Mouse (Mus musculus) stomach, postnatal 0 days (tissue): ENCODE measurements around the gene Iqschfp. TPM values are rescaled to one million over a fixed set of nuclear protein-coding genes. Genes with fewer than 3 reads are reported as not detected.

Experiments
- ATAC-seq: fragments of 200-750 bp; cut with Nextera tagmentation; 2 replicates; pipeline ENCODE4 v1.8.0; 2017; ENCODE audit not compliant: low FRiP score, low TSS enrichment
- DNase-seq: peaks from one replicate; pipeline ENCODE4 v3.0.0-alpha.2; 2016; ENCODE audit warnings: low spot score
- H3K27ac ChIP-seq: fragments of 300-500 bp; sonication (generic); replicated peaks from 2 replicates; pipeline ENCODE4 v1.5.1; 2014; ENCODE audit warnings: mild to moderate bottlenecking, control low read depth
- H3K27me3 ChIP-seq: fragments of 300-500 bp; sonication (generic); 2 replicates; pipeline ENCODE4 v1.6.1; 2014; ENCODE audit warnings: low read length; ENCODE audit not compliant: control insufficient read depth, insufficient read depth
- H3K36me3 ChIP-seq: fragments of 300-500 bp; sonication (generic); 2 replicates; pipeline ENCODE4 v1.6.1; 2014; ENCODE audit warnings: low read length, mixed read lengths; ENCODE audit not compliant: control insufficient read depth, insufficient read depth
- H3K4me1 ChIP-seq: fragments of 300-500 bp; sonication (generic); replicated peaks from 2 replicates; pipeline ENCODE4 v1.6.1; 2014; ENCODE audit warnings: antibody characterized with exemption; ENCODE audit not compliant: control insufficient read depth, insufficient read depth
- H3K4me2 ChIP-seq: fragments of 300-500 bp; sonication (generic); replicated peaks from 2 replicates; pipeline ENCODE4 v1.6.1; 2014; ENCODE audit warnings: low read depth, mild to moderate bottlenecking, control low read depth, moderate library complexity
- H3K4me3 ChIP-seq: fragments of 300-500 bp; sonication (generic); 2 replicates; pipeline ENCODE4 v1.5.1; 2014; ENCODE audit warnings: low read depth, low read length, control low read depth
- H3K9ac ChIP-seq: fragments of 300-500 bp; sonication (generic); 2 replicates; pipeline ENCODE4 v1.6.1; 2014; ENCODE audit warnings: mild to moderate bottlenecking, low read length, control low read depth, mixed read lengths
- H3K9me3 ChIP-seq: fragments of 300-500 bp; sonication (generic); 2 replicates; pipeline ENCODE4 v1.6.1; 2016; ENCODE audit warnings: low read length; ENCODE audit not compliant: control insufficient read depth
- CTCF ChIP-seq: IDR thresholded peaks from 2 replicates; pipeline ENCODE4 v1.5.1; 2016; ENCODE audit warnings: antibody characterized with exemption, low read depth, mild to moderate bottlenecking, moderate library complexity
- EP300 ChIP-seq: optimal IDR thresholded peaks from 2 replicates; pipeline ENCODE3; 2016; ENCODE audit warnings: antibody characterized with exemption
- WGBS: fragments of 180-500 bp; shearing (Covaris S2); extraction: QIAGEN DNeasy Blood & Tissue Kit; methylation state at CpG from one replicate; pipeline ENCODE4 v1.1.7; 2014; 5-methylcytosine and 5-hydroxymethylcytosine counted together
- polyA plus RNA-seq: library from polyadenylated mRNA; unstranded; fragments of >200 nt; fragmentation: Nextera tagmentation; extraction: Ambion mirVana; gene quantifications from 2 replicates; pipeline ENCODE4 v1.2.1, GENCODE M21; 2015

Iqschfp gene
- polyA plus RNA-seq, 1 experiment from 2014 or later: 0.08 TPM

GRCm38 (mm10) chr3:68335501-68335900 is 443.5 kb downstream of the Iqschfp start:
- H3K9me3 ChIP-seq: no peaks in the 10 kb centered on the region
- H3K4me2 ChIP-seq: no peak overlapping the region
- H3K27ac ChIP-seq: no peak overlapping the region
- no peak overlapping the region for H3K9ac ChIP-seq
- ATAC-seq: no peak
- no peaks in the 10 kb centered on the region for H3K36me3 ChIP-seq
- no peaks in the 10 kb centered on the region for H3K4me1 ChIP-seq
- no peaks in the 10 kb centered on the region for H3K27me3 ChIP-seq
- DNase-seq: no peak
- 90% methylated on average over 4 of the region's 4 CpGs for WGBS
- TF ChIP-seq EP300: no peak
- no peak overlapping the region for H3K4me3 ChIP-seq

GRCm38 (mm10) chr3:68350624-68351023 is 458.6 kb downstream of the Iqschfp start:
- no peak overlapping the region for H3K4me2 ChIP-seq
- H3K4me1 ChIP-seq: no peaks in the 10 kb centered on the region
- H3K9me3 ChIP-seq: no peaks in the 10 kb centered on the region
- DNase-seq: no peak
- WGBS: 84% methylated on average over 6 of the region's 6 CpGs
- ATAC-seq: no peak
- H3K9ac ChIP-seq: no peak overlapping the region
- TF ChIP-seq CTCF (no peak), EP300 (no peak)
- no peaks in the 10 kb centered on the region for H3K27me3 ChIP-seq
- no peaks in the 10 kb centered on the region for H3K36me3 ChIP-seq
- no peak overlapping the region for H3K4me3 ChIP-seq
- H3K27ac ChIP-seq: no peak overlapping the region

- TF ChIP-seq CTCF (no peak), EP300 (no peak)
- Histone ChIP-seq H3K27ac (no peak overlapping the region), H3K4me3 (no peak overlapping the region), H3K36me3 (no peaks in the 10 kb centered on the region), H3K9me3 (no peaks in the 10 kb centered on the region), H3K27me3 (no peaks in the 10 kb centered on the region), H3K4me1 (no peaks in the 10 kb centered on the region), H3K4me2 (no peak overlapping the region), H3K9ac (no peak overlapping the region)
- ATAC-seq (no peak), DNase-seq (no peak)
- 8% methylated on average over 3 of the region's 3 CpGs for WGBS
Observed at GRCm38 (mm10) chr3:68351461-68351860, 459.4 kb downstream of the Iqschfp start.

- Histone ChIP-seq H3K4me2 (no peak overlapping the region), H3K27ac (no peak overlapping the region), H3K9ac (no peak overlapping the region), H3K9me3 (no peaks in the 10 kb centered on the region), H3K4me3 (no peak overlapping the region), H3K4me1 (no peaks in the 10 kb centered on the region), H3K27me3 (no peaks in the 10 kb centered on the region), H3K36me3 (no peaks in the 10 kb centered on the region)
- ATAC-seq (no peak), DNase-seq (no peak)
- WGBS: 76% methylated on average over 7 of the region's 7 CpGs
- TF ChIP-seq CTCF: no peak
- no peak for TF ChIP-seq EP300
Observed at GRCm38 (mm10) chr3:68352961-68353360, 460.9 kb downstream of the Iqschfp start.

- H3K36me3 ChIP-seq: no peaks in the 10 kb centered on the region
- no peak overlapping the region for H3K4me3 ChIP-seq
- TF ChIP-seq EP300 (no peak), CTCF (no peak)
- H3K27me3 ChIP-seq: no peaks in the 10 kb centered on the region
- ATAC-seq: no peak
- WGBS: 45% methylated on average over 3 of the region's 3 CpGs
- H3K4me2 ChIP-seq: no peak overlapping the region
- H3K4me1 ChIP-seq: no peaks in the 10 kb centered on the region
- H3K9ac ChIP-seq: no peak overlapping the region
- H3K9me3 ChIP-seq: no peaks in the 10 kb centered on the region
- no peak overlapping the region for H3K27ac ChIP-seq
- peak; percentile 39 for DNase-seq
Observed at GRCm38 (mm10) chr3:68353492-68353891, 461.5 kb downstream of the Iqschfp start.

GRCm38 (mm10) chr3:68356516-68356915 is 464.5 kb downstream of the Iqschfp start:
- H3K9me3 ChIP-seq: no peaks in the 10 kb centered on the region
- no peaks in the 10 kb centered on the region for H3K4me1 ChIP-seq
- ATAC-seq (no peak), DNase-seq (no peak)
- H3K4me2 ChIP-seq: no peak overlapping the region
- no peak overlapping the region for H3K27ac ChIP-seq
- H3K27me3 ChIP-seq: no peaks in the 10 kb centered on the region
- WGBS: 74% methylated on average over 2 of the region's 2 CpGs
- no peak overlapping the region for H3K4me3 ChIP-seq
- TF ChIP-seq EP300 (no peak), CTCF (no peak)
- no peak overlapping the region for H3K9ac ChIP-seq
- H3K36me3 ChIP-seq: no peaks in the 10 kb centered on the region
